Mouse (Mus musculus) adrenal gland, adult 8-10 months (tissue): ENCODE data around the gene Dedd2. TPM values are rescaled to one million over a fixed set of nuclear protein-coding genes. Genes with fewer than 3 reads are reported as not detected.
A peak's percentile ranks its signal among the peaks of the same experiment; 100 is the strongest.

Experiments used
- DNase-seq: peaks from one replicate; pipeline ENCODE4 v3.0.0; 2022
- total RNA-seq, 4 experiments: library from RNA; stranded (reverse); gene quantifications; 2 replicates each; pipeline ENCODE4 v1.2.4; 2022

Dedd2 gene
- total RNA-seq, 4 experiments from 2014 or later: 15.6 to 22.2 (median 19.1) TPM

GRCm38 (mm10) chr7:25246079-25246758 lies 25.8 kb upstream of the Dedd2 start:
- no peak for DNase-seq

GRCm38 (mm10) chr7:25244562-25245369 lies 24.4 kb upstream of the Dedd2 start:
- DNase-seq: no peak

GRCm38 (mm10) chr7:25243361-25243760 lies 22.9 kb upstream of the Dedd2 start:
- DNase-seq: no peak

GRCm38 (mm10) chr7:25241062-25241461 lies 20.6 kb upstream of the Dedd2 start:
- DNase-seq: no peak

- DNase-seq: no peak
These were observed 20.2 kb upstream of the Dedd2 start for GRCm38 (mm10) chr7:25240631-25241030.

GRCm38 (mm10) chr7:25238829-25239623 lies 18.6 kb upstream of the Dedd2 start:
- peak; percentile 84 for DNase-seq

GRCm38 (mm10) chr7:25238015-25238706 lies 17.7 kb upstream of the Dedd2 start:
- peak; percentile 93 for DNase-seq

GRCm38 (mm10) chr7:25237249-25238014 lies 17.0 kb upstream of the Dedd2 start, which contains the start of gene Gsk3a:
Gsk3a (minus strand) TSS chr7:25237851.
- DNase-seq: peak; percentile 98

- no peak for DNase-seq
These were observed 15.1 kb upstream of the Dedd2 start for GRCm38 (mm10) chr7:25235526-25235925.

- DNase-seq: no peak
These were observed 12.6 kb upstream of the Dedd2 start for GRCm38 (mm10) chr7:25233061-25233460.

- DNase-seq: no peak
These were observed 11.8 kb upstream of the Dedd2 start for GRCm38 (mm10) chr7:25232101-25232648.

- DNase-seq: no peak
These were observed 10.4 kb upstream of the Dedd2 start for GRCm38 (mm10) chr7:25230690-25231285.

- no peak for DNase-seq
These were observed 7.3 kb upstream of the Dedd2 start for GRCm38 (mm10) chr7:25227523-25228300.

GRCm38 (mm10) chr7:25222275-25222967 lies 2.0 kb upstream of the Dedd2 start:
- no peak for DNase-seq

- peak; percentile 98 for DNase-seq
These were observed 878 bp upstream of the Dedd2 start, which contains the start of gene Zfp526 for GRCm38 (mm10) chr7:25221102-25221883. Zfp526 (plus strand) TSS chr7:25221425.

- peak; percentile 97 for DNase-seq
These were observed 509 bp downstream of the Dedd2 start for GRCm38 (mm10) chr7:25219756-25220456.

GRCm38 (mm10) chr7:25219416-25219750 lies 1.0 kb downstream of the Dedd2 start:
- DNase-seq: no peak
